Mouse (Mus musculus) v-Abl transformed pro-B cells (cell line): ENCODE measurements around the gene Erc2.
"Not testable (repeated sequence)": the region's sequence is repeated elsewhere in the genome, so short reads cannot be mapped to it uniquely, and the experiment has no call there.

Source experiments
- in situ Hi-C, 2 experiments: fragments of 400-800 bp; cut with MboI; formaldehyde crosslinking; loops; one replicate each; pipeline ENCODE4 v1.15.1; 2025; ENCODE audit not compliant: unreplicated experiment in 2 of 2

Erc2 gene

DNA sequence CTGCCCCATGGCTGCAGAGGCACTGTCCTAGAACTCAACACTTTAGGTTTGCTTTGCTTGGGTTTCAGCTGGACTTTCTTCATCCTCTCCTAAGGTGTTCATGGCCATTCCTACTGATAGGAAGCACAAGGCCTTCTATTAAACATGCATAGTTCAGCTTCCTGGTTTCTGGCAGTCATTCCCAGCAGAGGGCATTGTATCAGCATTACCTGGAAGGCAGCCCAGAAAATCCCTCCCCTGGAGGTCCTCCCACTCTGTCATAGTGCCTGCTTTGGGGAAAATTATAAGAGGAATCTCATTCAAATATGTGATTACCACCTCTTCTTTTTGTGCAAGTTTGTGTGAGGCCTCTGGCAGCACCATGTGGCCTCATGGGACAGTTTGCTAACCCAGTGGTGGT is 199.6 kb downstream of the Erc2 start:
- in situ Hi-C loops = loop anchor here in 1 of 2 experiments (25.0 kb wide), 2 partner anchors 1290 to 1616 kb away; no protein-coding TSS in a partner anchor

DNA sequence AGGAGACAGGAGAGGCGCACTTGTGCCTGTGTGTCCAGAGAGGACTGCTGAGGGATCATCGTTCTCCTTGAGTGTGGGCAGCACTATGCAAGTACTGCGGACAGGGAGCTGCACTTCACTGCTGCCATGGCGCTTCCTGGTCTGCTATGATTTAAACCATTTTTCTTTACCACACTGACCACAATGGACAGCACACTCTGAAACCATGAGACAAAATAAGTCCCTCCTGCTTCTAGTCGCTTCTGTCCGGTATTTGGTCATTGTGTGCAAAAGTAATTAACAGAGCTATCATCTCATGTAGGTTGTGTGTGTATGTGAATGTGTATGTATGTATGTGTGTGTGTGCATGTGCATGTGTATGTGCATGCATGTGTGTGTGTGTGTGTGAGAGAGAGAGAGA is 200.3 kb downstream of the Erc2 start:
- in situ Hi-C loops = loop anchor here in 1 of 2 experiments (25.0 kb wide), 2 partner anchors 1290 to 1615 kb away; no protein-coding TSS in a partner anchor

- in situ Hi-C loops = loop anchor here in 1 of 2 experiments (25.0 kb wide), 2 partner anchors 1289 to 1614 kb away; no protein-coding TSS in a partner anchor
Measured at GRCm38 (mm10) chr14:27823048-27823447, 200.8 kb downstream of the Erc2 start.

- in situ Hi-C loops = loop anchor here in 1 of 2 experiments (25.0 kb wide), 2 partner anchors 1288 to 1613 kb away; no protein-coding TSS in a partner anchor
Measured at GRCm38 (mm10) chr14:27823897-27824296, 201.7 kb downstream of the Erc2 start.

DNA sequence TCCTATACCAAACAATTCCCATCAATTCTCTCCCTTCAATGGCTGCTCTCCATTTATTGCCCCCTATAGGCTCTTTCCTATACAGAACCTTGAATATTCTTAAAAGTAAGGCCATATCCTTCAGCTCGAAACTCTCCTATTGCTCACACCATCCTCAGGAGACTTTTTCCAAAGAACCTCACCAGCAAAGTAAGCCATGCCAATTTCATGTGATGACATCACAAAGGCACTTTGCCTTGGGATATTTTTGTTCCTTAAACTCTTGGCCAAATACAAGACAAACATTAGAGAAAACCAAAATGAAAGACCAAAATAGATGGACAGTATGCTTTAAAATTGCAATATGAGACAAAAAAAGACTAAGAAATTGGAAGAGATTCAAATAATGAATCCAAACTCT is 204.6 kb downstream of the Erc2 start:
- in situ Hi-C loops = no loop called here

DNA sequence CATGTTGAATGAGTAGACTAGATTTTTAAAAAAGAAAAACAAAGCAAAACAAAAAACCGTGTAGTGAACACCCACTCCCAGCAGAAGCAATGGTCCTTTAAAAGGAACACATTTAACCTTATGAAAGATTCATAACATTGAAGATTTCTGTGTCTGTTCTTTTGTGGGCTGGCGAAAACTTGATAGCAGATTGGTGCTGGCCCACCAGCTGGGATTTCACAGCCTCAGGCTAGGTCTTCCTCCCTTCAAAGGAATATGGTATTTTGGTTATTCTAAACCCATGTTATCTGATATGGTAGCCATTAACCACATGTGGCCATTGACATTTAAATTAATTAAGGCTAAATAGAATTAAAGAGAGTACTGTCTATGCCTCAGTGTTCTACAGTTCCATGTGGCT is 205.9 kb downstream of the Erc2 start:
- in situ Hi-C loops = no loop called here

DNA sequence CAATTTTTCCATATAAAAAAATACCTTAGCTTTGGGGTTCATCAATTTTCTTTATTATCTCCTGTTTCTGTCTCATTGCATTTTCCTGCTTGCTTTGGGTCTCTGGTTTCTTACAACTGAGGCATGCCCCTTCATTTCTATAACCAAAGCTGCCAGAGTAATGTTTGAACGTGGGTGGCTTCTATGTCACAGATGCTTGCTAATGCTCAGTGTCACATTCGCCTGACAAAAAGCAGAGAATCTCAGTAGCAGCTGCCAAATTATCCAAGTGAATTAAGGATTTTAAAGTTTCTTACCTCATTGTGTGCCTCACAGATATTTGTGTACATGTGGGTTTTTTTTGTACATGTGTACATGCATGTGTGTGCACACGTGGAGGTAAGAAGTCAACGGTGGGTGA is 210.0 kb downstream of the Erc2 start:
- in situ Hi-C loops = no loop called here

DNA sequence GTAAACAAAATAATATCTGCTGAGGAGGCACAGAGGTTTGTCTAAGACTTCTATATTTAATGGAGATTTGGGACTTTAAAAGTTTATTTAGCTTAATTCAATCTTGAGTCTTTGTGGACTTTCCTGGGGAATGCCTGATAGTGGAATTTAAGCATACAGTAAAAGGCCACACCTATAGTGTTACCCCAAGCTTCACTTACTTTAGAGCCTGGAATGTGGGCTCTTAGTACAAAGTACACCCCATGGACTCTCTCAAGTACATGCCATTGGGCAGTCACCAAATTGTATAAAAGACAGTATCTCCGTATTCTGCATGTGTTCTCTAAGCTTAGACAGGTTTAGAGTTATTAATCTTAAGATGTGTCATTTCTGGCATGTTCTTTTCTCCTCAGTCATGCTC is 213.1 kb downstream of the Erc2 start:
- in situ Hi-C loops = no loop called here

- in situ Hi-C loops = no loop called here
Measured at GRCm38 (mm10) chr14:27837601-27838105, 215.4 kb downstream of the Erc2 start.

- in situ Hi-C loops = no loop called here
Measured at GRCm38 (mm10) chr14:27840120-27840519, 217.9 kb downstream of the Erc2 start.

GRCm38 (mm10) chr14:27846875-27847274 is 224.6 kb downstream of the Erc2 start:
- in situ Hi-C loops = no loop called here

DNA sequence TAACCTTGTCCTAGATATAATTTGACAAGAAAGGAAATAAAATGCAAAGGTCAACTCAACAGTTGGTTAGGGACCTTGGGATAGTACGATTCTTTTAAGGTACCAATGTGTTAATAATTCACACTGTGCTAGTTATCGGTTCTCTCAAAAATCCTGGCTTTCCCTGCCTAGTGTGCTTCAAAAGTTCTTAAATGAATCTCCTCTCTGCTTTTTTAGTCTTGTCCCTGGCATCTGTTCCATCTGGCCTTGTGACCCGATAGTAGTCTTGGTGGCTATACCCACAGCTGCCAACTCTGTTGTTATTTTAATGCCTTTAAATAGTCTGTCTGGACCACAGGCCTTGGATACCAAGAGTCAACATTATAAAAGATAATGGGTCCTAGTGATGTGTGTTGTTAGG is 225.1 kb downstream of the Erc2 start:
- in situ Hi-C loops = no loop called here

DNA sequence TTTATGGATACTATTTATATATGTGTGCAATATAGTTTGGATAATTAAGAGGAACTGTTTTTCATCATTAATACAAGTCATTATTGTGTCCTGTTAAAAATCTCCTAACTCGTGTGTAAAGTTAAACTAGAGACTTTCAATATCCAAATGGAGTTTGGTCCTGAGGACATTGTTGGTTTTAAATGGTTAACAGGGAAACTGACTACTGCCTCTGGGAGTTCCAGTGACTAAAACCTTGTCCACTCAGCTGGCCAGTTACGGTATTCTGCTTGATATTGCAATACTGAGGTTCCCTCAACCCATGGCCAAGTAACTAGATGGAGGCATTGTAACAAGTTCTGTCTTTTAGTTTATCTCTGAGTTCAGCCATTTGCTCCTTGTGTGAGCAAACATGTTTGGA is 229.0 kb downstream of the Erc2 start:
- in situ Hi-C loops = no loop called here

DNA sequence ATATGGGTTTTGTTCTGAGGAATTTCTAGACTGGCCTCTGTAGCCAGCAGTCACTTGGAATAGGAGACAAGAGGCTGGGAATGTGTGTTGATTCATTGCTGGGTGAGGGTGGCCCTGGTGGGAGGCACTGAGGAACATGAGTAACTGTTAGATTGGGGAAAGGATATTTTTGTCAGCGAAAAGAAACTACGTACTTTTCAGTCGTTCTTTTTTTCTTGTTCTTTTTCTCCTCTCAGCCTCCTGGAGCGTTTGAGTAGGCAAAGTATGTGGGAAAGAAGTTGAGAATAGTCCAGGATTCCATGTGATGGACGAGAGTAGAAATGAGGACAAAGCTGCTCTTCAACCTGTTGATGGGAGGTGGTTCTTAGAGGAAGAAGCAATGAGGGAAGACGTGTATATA is 230.4 kb downstream of the Erc2 start:
- in situ Hi-C loops = no loop called here

- in situ Hi-C loops = no loop called here
Measured at GRCm38 (mm10) chr14:27860371-27861046, 238.3 kb downstream of the Erc2 start.

- in situ Hi-C loops = no loop called here
Measured at GRCm38 (mm10) chr14:27862299-27862698, 240.1 kb downstream of the Erc2 start.

DNA sequence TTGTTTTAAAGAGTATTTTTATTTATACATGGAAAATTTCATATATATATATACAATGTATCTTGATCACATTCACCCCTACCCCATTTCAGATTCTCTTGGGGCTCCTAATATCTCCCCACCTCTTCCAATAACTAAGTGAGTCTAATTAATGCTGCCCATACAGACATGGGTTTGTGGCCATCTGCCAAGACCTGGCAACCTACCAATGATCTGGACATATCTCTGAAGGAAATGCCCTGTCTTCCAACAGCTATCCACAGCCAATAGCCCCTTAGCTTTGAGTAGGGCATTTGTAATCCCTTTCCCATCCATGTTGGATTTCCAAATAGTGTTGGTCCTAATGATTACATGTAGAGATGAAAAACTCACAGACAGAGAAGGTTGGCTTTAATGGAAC is 245.2 kb downstream of the Erc2 start:
- in situ Hi-C loops = no loop called here

DNA sequence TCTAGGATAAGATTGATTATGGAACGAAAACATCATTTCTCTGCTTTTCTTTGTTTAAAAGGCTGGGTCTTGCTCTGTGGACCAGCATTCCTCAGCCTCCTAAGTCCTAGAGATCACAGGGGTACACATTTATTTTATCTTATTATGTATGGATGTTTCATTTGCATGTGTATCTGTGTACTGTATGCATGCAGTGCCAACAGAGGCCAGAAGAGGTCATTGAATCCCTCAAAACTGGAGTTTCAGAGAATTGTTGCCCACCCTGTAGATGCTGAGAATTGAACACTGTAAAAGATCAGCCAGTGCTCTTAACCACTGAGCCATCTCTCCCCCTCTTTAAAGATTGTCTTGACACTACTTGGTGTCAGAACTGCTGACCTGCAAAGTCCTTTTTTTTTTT is 251.4 kb downstream of the Erc2 start:
- in situ Hi-C loops = no loop called here

- in situ Hi-C loops = no loop called here
Measured at GRCm38 (mm10) chr14:27875991-27876411, 253.8 kb downstream of the Erc2 start.

DNA sequence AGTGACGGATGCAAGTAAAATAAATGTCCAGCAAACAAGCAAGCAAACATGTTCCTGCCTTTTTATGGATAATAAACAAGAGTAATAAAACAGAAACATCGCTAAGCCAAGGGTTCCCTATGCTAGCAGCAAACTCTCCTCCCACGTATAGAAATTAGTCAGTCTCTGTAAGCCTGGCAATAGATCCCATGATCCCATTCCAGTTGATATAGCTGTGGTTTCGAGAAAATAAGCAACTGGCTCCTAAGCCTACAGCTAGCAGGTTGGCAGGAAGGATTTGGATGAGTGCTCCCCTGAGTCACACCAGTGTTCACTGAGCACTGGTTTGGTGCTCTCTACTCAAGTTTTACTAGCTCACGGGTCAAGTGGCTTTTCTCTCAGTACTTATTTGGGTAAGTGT is 259.7 kb downstream of the Erc2 start:
- in situ Hi-C loops = no loop called here

DNA sequence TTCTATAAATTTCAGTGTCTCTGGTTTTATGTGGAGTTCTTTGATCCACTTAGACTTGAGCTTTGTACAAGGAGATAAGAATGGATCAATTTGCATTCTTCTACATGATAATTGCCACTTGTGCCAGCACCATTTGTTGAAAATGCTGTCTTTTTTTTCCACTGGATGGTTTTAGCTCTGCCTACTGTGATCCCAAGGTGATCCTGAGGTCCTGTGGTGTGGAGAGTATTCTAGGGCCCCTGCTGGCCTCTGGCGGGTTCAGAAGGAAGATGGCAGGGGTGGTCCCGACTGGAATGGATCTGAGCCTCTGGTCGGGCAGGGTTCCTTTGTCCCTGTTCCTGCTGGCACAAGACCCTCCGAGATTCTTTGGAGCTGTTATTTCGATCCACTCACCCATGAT is 264.1 kb downstream of the Erc2 start:
- in situ Hi-C loops = not testable (repeated sequence)

- in situ Hi-C loops = no loop called here
Measured at GRCm38 (mm10) chr14:27887488-27887887, 265.3 kb downstream of the Erc2 start.
